Mouse (Mus musculus): ENCODE measurements at regions not wholly inside any gene's neighbourhood (a gene's known extent, or its start where the extent isn't known, plus 50 kb on each side); places are given as distances from the start of the nearest gene placed in this dataset.

DNA sequence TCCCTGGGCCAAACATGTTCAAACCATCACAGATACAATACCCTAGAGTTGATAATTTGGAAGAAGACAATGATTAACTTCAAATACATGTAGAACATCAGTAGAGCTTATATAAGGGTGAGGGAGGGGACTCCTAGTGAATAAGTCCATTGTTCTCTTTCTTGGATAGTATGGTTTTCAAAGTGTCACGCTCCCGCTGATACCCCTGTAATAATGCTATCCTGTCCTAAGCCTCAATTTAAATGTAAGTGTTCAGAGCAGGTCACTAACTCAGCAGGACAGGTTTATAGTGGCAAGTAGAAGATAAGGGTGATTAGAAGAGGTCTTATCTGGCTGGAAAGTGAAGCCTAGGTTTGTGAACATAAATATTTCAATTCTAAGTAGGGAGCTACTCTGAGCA lies 540.4 kb upstream of the Id4 start:
- ATAC-seq (replicated peaks; ENCODE audit: poor library complexity) = no peak

- ATAC-seq (replicated peaks; ENCODE audit: poor library complexity) = no peak
Measured at GRCm38 (mm10) chr13:47734415-47734814, 526.6 kb upstream of the Id4 start.

DNA sequence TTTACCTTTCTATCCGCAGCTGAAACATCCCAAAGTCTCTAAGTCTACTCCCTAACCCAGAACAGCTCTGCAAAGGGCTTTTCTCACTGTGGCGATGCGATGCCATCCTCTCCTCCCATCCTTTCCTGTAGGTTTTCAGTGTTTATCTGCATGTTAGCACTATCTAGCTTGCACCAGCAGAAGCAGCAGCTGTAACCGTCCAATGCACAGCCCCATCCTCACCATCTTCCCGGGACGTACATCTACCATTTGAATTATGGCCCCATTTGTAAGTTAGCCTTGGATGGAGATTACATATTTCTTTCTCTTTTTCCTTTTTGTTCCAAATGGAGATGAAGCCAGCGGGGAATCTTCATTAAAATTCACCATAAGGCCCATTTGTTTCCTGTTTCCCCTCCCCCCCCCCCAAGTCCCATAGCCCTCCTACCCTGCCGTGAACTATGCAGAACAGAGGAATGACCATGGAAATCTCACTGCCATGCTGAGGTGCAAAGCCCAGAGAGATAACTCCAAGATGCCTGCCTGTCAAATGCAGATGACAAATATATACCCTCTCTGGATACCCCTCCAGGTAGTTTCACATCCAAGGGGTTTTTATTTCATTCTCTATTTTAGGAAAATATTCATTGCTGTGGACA lies 525.5 kb upstream of the Id4 start:
- ATAC-seq (replicated peaks; ENCODE audit: poor library complexity) = no peak

- ATAC-seq (replicated peaks; ENCODE audit: poor library complexity) = no peak
Measured at GRCm38 (mm10) chr13:47748906-47749305, 512.1 kb upstream of the Id4 start.

GRCm38 (mm10) chr13:47751033-47751432 lies 510.0 kb upstream of the Id4 start:
- ATAC-seq (replicated peaks; ENCODE audit: poor library complexity) = no peak

- ATAC-seq (replicated peaks; ENCODE audit: poor library complexity) = no peak
Measured at GRCm38 (mm10) chr13:47764802-47765597, 496.0 kb upstream of the Id4 start.

GRCm38 (mm10) chr13:47768963-47769527 lies 492.0 kb upstream of the Id4 start:
- no peak for ATAC-seq (replicated peaks; ENCODE audit: poor library complexity)

- no peak for ATAC-seq (replicated peaks; ENCODE audit: poor library complexity)
Measured at GRCm38 (mm10) chr13:47777206-47778099, 483.6 kb upstream of the Id4 start.

- ATAC-seq (replicated peaks; ENCODE audit: poor library complexity) = no peak
Measured at GRCm38 (mm10) chr13:47778218-47779009, 482.6 kb upstream of the Id4 start.

- no peak for ATAC-seq (replicated peaks; ENCODE audit: poor library complexity)
Measured at GRCm38 (mm10) chr13:47784406-47784805, 476.6 kb upstream of the Id4 start.

DNA sequence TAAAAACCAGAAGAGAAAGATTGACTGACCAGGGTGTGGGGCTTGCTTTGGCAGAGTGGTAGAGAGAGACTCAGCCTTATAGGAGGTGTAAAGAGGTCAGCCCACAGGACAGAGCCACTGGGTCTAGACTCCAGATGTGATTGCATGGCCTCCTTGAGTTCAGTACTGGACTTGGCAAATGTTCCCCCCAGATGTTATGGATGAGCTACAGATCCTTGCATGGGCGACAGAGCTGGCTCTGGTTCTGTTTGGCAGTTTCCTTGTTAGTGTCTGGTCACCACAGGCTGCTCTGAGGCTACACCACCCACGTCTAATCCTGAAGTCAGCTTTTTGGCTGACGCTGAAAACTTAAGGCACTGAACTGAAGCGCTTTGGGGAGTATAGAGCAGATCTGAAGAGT lies 463.2 kb upstream of the Id4 start:
- no peak for ATAC-seq (replicated peaks; ENCODE audit: poor library complexity)

DNA sequence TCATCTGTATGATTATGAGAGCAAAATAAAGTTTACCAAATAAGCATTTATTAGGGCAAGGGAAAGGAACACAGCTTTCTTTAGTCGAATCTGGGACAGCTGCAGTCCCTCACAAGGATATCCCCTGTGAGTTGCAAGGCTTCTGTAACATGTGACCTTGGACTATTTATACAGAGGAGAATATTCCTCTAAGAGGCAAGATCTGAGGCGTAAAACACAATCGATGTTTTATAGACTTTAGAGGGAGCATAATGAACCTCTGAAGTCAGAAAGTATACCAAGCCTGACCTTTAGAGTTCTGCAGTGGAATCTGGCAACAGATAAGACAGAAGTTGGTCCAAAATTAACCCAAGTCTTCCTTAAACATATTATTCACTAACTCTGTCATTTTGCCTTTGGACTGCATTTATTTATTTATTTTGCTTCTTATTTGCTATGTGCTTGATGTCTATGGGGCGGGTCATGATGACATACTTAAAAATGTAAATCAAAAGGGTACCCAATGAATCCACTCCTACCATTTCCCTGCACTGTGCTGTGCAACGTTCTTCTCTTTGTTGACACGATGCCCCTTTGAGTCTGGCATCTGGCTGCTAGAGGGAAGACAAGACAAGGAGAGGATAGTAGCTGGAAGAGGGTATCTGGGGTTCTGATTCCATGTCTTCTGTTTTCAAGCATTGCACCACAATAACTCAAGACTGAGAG lies 449.2 kb upstream of the Id4 start:
- no peak for ATAC-seq (replicated peaks; ENCODE audit: poor library complexity)

DNA sequence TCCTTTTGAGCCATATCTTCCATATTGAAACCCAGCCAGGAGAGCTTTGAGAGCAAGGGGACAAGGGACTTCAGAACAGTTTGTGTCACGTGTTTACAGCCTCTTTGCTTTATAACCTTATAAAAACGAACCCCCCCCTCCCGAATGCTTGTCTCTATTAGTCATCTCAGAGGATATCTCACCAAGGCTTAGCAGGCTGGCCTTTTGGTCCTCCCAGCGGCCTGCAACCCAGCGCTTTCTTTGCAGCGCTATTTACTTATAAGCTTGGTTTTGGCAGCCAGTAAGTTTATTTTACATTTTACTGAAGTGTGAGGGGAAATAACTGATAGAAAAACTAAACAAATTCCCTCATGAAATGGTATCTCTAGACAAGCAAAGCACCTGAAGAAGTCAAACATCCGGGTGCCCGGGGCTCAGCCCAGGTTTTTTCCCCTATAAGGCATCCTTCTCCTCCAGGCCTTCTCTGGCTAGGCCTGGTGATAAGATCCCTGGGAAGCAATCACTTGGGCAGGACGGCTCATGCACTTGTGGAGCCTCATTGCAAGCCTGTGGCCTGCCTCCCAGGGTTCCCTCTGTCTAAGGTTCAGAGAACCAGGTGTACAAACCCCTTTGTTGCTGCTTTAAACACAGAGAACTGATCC lies 442.0 kb upstream of the Id4 start:
- no peak for ATAC-seq (replicated peaks; ENCODE audit: poor library complexity)

- ATAC-seq (replicated peaks; ENCODE audit: poor library complexity) = no peak
Measured at GRCm38 (mm10) chr13:47836491-47836890, 424.5 kb upstream of the Id4 start.

- ATAC-seq (replicated peaks; ENCODE audit: poor library complexity) = no peak
Measured at GRCm38 (mm10) chr13:47842418-47842817, 418.6 kb upstream of the Id4 start.

DNA sequence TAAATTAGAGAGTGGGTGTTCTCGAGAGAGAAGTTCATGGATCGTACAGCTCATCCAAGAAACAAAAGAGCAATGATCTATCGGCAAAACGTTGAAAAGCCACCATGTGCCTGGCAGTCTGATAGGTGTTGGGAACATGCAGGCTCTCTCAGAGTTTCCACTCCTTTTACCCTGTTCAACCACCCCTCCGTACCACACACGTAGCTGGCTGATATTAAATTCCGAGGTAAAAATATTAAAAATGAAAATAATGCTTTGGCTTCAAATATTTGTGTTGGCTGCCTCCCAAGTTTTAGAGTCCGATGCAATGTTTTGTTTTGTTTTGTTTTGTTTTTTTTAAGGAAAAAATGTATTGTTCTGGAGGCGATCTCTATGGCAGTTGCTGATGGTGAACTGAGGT lies 418.0 kb upstream of the Id4 start:
- ATAC-seq (replicated peaks; ENCODE audit: poor library complexity) = no peak

- no peak for ATAC-seq (replicated peaks; ENCODE audit: poor library complexity)
Measured at GRCm38 (mm10) chr13:47843541-47844267, 417.3 kb upstream of the Id4 start.

DNA sequence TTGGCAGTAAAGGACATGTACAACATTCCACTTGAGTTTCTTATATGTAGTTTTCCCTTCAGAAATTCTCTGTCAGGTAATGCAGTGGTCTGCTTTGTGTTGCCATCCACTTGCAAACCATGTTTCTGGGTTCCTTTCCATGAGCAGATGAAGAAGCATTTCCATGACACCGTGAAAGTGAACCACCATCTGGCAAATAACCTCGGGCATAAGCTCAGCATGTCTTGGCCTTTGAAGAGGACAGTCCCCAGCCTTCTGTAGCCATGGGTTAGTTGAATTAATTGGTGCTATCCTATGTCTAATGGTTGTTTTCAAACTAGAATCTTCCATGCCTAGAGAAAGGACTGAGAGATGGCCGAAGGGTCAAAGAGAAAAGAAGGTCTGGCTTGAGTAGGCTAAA lies 414.3 kb upstream of the Id4 start:
- ATAC-seq (replicated peaks; ENCODE audit: poor library complexity) = no peak
